Mouse (Mus musculus) induced T-regulatory cell, adult 2 months (primary cell): ENCODE results near the gene Rsph6a.

Experiments
- DNase-seq: peaks from one replicate; pipeline ENCODE4 v3.0.0-alpha.2; 2012; ENCODE audit warnings: low read depth

The Rsph6a gene

DNA sequence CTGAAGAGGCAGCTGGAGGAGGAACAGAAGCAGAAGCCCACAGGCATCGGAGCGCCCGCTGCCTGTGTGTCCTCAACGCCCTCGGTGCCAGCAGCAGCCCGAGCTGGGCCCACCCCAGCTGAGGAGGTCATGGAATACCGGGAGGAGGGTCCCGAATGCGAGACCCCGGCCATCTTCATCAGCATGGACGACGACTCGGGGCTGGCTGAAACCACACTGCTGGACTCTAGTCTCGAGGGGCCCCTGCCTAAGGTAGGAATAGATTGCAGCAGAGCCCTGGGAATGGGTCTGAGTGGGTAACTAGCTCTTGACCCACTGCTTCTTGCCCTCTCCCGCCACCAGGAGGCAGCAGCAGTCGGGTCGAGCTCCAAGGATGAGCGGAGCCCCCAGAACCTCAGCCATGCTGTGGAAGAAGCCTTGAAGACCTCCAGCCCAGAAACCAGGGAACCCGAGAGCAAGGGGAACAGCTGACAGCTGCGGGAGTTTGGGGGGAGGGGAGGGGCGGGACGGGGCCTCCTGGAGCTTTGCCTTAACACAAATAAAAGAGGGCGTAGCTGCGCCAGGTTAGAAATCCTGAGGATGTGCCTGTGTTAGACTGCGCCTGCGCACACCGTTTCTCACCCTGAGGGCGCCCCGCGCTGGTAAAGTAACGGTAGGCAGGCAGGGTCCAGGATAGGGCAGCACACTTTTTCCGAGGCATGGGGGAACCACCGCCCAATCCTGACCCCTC is at the start of gene Rsph6a:
Rsph6a (plus strand) TSS at position 644 of the 730 bp plus-strand sequence.
- peak; percentile 12 for DNase-seq

DNA sequence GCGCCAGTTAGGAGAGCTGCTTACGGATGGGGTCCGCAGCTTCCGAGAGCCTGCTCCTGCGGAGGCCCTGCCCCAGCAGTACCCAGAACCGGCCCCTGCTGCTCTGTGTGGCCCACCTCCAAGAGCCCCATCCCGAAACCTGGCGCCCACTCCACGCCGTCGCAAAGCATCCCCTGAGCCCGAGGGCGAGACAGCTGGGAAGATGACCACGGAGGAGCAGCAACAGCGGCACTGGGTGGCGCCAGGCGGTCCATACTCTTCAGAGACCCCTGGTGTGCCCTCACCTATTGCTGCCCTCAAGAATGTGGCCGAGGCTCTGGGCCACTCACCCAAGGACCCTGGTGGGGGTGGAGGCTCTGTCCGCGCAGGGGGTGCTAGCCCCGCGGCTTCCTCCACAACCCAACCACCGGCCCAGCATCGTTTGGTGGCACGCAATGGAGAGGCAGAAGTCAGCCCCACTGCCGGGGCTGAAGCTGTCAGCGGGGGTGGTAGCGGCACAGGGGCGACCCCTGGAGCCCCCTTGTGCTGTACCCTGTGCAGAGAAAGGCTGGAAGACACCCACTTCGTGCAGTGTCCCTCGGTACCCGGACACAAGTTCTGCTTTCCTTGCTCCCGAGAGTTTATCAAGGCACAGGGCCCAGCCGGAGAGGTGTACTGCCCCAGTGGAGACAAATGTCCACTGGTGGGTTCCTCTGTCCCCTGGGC is 48.9 kb upstream of the Rsph6a start:
- DNase-seq, result no peak

DNA sequence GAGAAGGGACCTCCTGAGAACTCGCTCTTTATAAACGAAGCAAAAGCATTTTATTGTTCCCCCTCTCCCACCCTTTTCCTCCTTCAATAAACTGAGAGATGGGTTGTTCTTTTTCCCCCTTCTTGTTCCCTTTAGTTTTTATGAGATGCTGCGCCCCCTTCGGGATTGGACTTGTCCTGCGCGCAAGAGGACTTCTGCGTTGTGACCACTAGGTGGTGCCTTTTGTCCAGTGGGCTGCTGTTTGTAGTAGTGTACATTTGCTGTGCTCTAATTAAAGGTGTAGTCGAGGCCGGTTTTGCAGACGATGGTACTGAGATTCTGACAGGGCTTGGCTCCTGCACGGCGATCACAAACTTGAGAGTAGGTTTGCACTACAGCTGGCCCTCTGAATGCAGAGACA is 48.0 kb upstream of the Rsph6a start:
- DNase-seq, result peak; percentile 92

DNA sequence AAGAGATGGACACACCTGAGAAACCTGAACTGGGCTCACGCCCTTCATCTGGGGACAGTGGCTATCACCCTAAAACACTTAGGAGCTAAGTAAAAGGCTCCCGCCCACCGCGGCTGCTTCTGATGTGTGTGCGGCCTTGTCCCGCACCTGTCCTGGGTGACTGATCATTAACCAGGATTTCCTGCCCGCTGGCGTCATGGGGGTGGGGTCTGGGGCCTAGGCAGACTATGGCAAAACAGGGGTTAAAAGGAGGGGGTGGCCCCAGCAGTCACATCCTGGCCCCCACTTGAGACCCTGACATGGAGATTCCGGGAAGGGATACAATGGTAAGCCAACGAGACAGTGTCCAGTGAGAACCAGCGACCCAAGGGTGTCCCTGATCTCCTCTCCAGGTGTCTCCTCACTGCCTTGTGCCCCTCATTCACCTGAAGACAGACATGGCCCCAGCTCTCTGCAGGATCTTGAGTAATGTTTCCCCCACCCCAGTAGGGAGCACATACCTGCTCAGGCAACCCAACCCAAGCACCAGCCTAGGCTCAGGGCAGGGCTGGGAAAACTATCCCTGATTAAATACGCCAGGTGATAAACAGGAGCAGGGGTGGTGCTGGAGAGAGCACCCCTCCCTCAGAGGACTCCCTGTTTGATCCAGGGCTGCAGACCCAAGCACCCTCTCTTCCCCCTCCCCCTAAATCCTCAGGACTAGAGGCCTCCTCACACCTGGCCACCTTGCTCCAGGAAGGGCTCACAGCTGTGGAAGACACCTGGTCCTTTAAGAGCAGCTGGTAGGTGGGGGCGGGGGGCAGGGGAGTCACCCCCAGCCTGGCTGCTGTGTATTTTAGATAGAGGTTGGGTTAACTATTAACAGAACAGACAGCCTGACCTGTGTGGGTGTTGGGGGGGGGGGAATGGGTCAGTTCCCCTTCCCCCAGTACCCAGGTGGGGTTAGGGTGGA is 47.2 kb upstream of the Rsph6a start:
- DNase-seq, result no peak

DNA sequence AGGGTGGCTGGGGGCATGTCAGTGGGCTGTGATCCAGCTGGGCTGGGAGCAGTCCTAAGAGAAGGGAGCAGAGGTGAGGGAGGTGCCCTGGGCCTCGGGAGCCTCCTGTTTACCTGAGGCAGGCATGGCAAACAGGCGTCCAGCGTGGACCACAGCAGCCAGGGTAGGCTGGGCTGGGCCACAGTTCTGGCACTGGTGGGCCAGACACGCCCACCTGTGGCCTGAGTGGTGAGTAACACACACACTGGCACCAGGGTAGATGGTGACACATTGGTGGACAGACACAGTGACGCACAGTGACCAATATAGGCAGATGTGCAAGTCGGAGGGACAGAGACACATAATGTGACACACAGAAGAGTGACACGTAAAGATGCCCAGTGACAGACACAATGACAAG is 43.9 kb upstream of the Rsph6a start:
- DNase-seq, result no peak

DNA sequence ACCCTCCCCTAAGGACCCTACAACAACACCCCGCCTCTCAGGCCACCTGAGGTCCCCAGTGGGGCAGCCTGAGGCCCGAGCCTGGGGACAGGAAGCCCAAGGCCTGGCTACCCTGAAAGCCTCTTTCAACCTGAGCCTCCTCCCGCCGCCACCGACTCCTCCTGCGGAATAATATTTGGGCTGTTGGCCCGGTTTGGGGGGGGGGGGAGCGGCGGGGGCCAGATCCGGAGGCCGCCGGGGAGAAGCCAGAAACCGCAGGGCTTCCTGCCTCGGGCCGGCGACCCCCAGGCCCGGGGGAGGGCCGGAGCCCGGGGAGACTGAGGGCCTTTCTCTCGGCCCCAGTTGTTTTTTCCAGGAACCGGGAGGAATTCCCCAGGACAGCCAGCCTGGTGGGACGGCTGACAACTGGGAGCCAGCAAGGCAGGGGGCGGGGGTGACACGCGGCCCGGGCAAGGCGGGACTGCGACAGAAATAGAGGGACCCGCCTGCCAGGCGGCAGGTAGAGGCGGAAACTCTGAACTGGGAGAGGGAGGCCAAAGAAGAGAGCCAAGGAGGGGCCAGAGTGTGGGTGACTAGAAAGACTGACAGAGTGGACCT is 42.4 kb upstream of the Rsph6a start:
- no peak for DNase-seq

DNA sequence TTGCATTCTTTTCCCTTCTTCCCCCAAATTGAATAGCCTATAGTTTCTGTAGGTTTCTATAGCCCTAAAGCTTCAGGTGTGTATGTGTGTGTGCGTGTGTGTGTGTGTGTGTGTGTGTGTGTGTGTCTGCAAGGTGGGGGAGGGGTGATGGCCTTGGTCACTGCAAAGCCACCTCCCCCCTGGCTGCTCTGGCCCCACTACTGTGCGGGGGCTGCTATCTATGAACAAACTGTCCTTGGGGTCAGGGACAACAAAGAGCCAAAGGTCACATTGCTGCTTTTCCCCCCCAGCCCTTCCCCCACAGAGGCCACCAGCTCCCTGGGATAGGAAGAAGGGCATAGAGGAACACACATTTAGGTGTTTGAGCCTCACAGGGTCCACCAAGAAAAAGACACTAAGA is 41.6 kb upstream of the Rsph6a start:
- DNase-seq, result no peak

DNA sequence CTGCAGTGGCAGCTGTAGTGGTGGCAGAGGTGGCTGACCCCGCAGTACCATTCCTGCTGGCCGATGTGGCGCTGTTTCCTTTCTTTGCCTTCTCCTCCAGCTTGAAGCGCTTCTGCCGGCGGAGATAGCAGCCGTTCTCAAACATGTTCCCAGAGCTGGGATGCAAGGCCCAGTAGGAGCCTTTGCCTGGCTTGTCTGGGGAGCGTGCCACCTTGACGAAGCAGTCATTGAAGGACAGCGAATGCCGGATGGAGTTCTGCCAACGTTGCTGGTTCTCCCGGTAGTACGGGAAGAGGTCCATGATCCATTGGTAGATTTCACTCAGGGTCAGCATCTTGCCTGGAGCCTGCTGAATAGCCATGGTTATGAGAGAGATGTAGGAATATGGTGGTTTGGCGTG is 40.0 kb upstream of the Rsph6a start:
- no peak for DNase-seq

DNA sequence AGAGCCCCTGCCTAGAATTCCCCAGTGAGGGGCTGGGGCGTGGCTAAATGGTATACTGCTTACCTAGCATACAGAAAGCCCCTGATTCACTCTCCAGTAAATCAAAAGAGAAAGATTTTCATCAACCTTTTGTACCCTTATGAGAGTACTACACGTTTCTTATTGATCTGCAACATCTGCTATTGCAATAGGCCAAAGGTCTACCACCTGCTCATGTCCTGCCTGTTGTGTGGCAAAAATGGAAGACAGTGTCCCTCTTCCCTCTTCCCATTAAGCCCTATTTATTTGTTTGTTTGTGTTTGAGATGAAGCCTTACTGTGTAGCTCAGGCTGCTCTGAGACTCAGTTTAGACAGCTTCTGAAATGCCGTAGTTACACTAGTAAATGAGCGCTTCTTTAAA is 38.4 kb upstream of the Rsph6a start:
- DNase-seq, result no peak

DNA sequence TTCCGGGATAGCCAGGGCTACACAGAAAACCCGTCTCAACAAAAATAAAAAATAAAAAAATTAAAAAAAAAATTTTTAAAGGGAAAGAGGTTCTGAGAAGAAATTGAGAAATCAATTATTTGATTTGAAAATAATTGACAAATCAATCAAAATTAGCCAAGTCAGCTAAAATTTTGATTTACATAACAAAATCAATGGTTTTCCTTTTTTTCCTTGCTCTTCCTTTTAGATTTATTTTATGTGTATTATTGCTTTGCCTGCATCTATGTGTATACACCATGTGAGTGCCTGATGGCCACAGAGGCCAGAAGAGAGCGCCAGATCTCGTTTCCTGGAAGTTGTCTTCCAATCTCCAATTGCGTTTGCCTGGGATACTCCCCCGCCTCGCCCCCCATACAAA is 36.6 kb upstream of the Rsph6a start:
- no peak for DNase-seq

DNA sequence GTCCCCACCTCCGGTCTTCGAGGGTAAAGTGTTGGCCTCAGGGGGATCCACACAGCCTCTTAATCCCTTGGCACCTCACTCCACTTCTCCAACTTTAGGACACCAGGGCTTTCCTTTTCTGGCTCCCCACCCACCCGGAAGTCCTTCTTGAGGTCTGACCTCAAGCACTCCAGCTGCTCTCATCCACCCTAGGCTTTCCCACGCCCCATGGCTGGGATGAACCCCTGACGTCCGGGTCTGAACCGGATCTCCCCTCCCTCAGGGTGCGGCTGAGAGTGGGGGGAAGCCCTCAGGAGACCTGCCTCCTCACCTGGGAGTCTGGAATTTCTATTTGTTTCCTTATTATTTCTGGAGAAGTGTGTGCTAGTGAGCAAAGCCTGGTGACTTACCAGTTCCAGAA is 33.4 kb upstream of the Rsph6a start:
- no peak for DNase-seq

DNA sequence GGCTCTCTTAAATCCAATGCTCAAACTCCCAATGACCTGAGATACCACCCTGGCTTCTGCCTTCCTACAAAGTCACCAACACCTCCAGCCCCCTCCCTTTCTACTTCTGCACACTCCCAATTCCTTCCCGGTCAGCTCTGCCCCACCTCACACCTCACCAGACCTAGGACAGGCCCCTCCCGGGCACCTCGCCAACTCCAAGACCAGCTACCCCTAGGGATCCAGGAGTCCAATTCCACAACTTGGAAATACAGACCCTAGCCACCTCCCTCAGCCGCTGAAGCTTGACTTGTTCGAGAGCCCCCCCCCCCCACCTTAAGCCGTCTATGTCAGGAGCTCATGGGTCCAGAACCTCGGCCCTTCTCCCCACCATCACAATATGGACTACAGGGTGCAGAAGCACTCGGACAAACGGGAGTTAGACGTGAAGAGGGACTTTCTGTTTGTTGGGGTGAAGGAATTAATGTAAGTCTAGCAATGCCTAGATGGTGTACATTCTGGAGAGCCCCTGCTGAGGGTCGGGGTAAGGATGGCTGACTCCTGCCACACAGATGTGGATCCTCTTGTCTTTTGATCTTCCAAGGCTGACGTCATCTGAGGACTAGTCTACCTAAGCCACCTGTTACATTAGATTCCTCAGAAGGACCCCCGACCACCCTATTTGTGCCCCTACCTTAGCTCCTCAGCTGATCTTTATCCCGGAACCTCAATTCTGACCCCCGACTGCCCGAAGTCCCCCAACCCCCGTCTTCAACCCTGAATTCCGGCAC is 32.1 kb upstream of the Rsph6a start:
- no peak for DNase-seq

DNA sequence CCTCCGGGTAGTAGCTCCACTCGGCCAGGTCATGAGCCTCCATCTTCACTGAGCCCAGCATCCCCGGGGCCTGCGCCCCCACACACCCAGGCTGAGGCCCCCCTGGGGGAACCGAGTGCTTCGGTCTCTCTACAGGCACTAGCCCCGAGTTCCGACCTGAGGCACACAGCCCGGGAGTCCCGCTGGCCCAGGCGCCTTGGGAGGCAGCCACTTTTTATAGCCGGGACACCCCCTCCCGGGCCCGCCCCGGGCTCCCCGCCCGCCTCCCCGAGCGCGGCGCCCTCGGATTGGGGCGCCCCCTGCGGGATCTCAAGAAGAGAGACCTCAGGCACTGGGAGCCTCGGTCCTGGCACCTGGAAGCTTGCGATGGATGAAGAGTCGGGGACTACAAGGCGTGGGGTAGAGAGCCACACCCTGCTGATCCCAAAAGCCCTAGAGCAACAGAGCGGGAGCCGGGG is 31.1 kb upstream of the Rsph6a start, which contains the start of gene Foxa3:
Foxa3 (minus strand) TSS at position 182 of the 458 bp plus-strand sequence.
- peak; percentile 85 for DNase-seq

DNA sequence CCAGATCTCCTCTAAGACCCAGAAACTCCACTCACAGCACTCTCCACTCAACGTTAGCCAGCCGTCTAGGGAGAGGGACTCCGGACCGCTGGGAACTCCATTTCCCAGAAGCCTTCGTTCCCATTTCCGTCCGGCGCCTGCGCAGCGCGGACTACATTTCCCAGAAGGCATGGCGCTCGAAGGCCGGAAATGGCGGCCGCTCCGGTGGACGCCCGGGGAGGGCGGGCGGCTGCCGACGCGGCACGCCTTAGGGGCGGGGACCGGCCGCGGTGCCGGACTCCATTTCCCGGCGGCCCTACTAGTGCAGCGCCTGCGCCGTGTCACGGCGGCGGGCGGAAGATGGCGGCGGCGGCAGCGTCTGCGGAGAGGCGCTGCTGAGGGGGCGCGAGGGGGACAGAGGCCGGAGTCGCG is 30.4 kb upstream of the Rsph6a start, which contains the start of gene Sympk:
Sympk (plus strand) TSS at position 282 of the 411 bp plus-strand sequence.
- DNase-seq, result peak; percentile 97

DNA sequence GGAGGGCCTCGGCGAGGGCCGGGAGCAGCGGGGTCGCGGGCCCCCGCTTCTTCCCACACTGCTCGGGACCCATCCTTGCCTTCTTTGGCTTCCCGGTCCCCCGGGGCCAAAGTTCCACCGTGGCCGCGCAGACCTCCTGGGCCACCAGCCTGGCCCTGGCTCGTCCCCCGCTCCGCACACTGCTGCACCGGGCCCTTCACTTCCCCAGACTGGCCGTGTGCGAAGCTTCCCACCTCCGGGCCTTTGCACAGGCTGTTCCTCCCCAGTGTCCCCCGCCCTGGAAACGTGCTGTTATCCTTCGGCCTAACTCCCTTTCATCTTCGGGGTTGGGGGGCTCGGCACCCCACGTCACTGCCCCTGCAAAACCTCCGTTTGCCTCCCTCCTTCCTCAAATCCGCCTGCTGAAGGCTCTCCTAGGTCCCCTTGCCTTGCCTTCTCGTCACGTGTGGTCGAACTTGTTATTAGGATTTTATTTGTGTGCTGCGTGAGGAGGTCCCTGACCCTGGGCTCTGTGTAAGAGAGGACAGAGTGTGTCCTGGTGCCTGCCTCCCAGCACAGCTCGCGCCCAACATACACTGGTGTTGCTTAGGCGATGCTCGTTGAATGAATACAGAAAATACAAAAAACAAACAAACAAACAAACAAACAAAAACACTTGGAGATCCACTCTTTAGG is 29.8 kb upstream of the Rsph6a start:
- peak; percentile 53 for DNase-seq

DNA sequence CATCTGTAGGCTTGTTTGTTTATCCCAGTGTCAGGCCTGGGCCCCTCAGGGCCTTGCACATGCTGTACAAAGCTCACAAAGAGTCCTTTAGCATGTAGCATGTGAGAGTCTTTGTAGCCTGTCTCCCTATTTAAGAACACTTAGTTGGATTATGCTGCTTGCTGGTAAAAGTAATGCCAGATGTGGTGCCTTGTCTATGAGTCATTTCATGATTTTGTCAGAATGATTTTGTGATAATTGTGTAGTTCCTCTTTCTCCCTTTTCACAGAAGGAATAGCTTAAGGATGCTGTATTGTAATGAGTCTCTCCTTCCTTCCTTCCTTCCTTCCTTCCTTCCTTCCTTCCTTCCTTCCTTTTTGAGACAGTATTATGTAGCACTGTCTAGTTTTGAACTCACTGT is 26.4 kb upstream of the Rsph6a start:
- no peak for DNase-seq

DNA sequence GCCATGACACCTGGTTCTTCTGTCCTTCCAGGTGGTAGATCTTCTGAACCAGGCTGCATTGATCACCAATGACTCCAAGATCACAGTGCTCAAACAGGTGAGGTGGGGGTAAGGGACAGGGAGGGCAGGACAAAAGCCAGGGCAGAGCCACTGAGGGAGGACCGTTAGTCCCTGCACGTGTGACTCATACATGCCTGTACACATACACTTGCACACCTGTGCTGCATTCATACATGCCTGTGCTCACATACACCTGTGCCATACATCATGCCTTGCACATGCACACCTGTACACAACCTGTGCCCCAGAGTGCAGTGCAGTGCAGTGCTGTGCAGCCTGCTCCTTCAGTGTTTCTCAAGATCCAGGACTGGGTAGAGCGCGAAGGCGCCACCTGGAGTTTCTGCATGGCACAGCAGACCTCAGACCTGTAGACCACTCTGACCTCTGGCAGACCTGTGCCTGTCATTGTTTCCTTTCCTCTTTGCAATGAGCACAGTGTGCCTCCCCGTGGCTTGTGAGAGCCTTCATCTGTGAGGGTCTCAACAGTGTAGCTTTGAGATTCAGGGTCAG is 25.3 kb upstream of the Rsph6a start:
- peak; percentile 73 for DNase-seq

DNA sequence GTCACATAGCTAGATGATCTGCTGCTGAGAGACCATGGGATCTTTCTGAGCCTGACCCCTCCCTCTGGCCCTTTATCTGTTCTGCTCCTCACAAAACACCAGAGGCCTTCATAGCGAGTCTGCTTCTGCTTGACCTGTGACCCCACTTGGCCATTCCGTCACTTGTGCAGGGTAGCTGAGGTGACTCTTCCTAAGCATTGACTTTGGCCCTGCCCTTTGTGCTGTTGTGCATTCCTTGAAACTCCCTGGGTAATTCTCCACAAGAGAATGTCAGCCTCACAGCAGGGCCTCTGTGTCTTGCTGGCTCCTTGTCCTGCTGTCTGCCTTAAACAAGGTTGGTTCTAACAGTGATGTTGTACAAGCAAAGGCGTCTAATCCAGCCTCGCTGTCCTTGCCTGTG is 22.8 kb upstream of the Rsph6a start:
- DNase-seq, result no peak

DNA sequence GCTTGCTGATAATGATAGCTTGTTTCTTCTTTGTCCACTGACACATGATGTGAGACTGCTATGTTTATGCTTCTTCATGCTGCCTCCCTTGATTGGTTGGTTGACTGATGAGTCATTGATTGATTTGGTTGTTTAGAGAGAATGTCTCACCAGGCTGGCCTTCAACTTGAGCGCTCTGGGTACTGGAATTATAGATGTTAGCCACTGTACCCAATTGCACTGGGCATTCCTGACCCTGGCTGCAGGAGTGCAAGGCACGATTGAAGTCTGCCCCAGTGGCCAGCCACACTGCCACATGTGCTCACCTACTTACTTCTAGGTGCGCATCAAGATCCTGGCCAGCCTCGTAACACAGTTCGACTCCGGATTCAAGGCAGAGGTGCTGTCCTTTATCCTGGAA is 9.9 kb upstream of the Rsph6a start:
- DNase-seq, result no peak
